Mouse (Mus musculus): Measurements from ENCODE around the gene Csk. TPM values are rescaled to one million over a fixed set of nuclear protein-coding genes. Genes with fewer than 3 reads are reported as not detected.

Gene Csk
- total RNA-seq, 4 experiments from 2014 or later: 18.9 to 32.0 (median 27.7) TPM

DNA sequence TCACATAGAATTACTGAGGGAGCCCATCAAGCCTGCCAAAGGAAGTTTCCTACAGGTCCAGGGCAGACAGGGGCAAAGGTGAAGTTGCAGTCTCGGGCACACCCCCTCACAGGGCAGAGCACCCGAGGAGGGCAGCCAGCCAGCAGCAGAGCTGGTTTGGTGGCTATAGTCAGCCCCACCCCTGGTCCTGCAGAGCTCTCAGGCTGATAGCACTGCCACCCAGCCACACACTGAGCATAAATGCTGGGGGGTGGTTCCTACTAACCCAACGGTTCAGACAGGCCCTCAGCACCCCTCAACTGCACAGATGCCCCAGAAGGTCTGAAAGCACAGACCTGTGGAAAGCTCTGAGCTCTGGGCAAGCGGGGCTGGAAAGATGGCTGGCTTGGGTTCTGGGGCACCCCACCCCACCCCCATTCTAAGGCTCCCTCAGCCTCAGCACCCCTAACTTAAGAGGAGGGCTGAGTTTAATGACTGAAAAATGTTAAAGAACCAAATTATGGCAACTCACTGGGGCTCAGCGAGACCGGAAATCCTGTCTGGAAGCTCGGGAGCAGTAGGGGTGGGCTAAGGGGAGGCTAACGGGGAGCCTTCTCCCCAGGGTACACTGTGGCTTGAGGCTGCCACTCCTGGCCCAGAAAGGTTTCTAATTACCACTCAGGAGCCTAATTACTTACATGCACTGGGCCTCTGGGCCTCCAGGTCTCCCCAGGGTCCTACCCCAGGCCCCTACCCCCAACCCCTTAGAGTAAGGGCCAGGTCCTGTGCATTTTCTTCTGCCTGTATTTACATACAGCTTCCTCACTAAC is 14.6 kb downstream of the Csk start:
- DNase-seq (ENCODE audit: low spot score): no peak

DNA sequence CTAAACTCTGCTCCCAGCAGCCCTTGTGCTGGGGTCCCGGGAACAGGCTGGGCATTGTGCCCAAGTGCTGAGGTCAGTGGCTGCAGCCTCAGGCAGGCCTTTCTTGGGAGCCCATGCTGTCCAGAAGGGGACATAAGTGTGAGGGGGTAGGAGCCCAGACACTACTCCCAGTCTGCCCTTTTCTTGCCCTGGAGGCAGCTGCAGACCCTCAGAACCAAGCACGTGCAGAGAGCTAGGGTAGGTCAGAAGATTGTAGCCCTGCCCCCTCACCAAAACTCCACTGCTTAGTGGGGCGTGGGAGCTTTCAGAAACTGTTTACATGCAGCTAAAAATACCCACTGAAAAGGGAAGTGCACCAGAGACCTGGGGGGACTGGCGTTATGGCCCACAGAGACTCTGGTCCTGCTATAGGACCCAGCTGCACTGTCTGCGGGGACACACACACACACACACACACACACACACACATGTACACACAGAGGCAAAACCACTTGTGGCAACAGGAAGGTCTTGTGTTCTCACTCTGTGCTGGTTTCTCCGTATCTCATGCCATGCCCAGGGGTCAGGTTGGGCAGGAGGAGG is 15.6 kb downstream of the Csk start:
- no peak for DNase-seq (ENCODE audit: low spot score)

DNA sequence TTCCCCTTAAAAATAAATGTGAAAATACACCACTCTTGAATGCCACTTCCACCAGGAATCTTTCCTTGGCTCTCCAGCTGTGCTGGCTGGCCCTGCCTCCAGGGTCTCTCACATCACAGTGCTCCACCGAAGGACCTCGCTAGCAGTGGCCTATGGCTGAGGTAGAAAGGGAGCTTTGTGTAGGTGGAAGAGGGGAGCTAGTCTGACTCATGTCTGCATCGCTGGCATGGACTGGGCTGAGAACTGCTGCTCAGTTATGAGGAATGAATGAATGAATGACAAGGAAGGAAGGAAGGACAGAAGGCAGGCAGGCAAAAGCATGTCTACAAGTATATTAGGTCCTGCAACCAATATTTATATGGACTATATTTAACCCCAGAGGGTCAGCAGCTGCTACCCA is 16.2 kb downstream of the Csk start:
- no peak for DNase-seq (ENCODE audit: low spot score)

DNA sequence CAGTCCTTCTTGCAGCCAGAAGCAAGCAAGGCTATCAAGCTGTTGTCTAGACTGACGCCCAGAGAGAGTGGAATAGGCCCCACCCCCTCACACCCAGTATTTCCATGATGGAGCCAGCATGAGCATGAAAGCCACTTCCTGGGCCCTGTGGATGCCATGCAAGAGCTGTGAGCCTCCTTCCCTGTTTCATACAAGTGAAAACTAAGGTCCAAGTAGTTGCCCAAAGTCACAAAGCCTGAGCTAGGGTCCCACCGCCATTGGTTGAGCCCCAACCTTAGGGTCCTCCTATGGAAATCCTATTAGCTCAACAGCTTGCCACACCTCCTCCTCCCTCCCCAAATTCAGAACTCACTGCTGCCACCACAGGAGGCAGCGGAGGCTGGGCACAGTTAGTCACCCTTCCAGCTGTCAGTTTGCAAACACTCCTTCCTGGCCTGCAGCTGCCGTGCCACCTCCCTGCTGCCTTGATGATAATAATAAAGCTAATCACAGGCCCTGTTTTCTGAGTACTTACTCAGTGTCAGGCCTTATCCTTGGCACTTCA is 19.9 kb downstream of the Csk start:
- DNase-seq (ENCODE audit: low spot score): no peak

DNA sequence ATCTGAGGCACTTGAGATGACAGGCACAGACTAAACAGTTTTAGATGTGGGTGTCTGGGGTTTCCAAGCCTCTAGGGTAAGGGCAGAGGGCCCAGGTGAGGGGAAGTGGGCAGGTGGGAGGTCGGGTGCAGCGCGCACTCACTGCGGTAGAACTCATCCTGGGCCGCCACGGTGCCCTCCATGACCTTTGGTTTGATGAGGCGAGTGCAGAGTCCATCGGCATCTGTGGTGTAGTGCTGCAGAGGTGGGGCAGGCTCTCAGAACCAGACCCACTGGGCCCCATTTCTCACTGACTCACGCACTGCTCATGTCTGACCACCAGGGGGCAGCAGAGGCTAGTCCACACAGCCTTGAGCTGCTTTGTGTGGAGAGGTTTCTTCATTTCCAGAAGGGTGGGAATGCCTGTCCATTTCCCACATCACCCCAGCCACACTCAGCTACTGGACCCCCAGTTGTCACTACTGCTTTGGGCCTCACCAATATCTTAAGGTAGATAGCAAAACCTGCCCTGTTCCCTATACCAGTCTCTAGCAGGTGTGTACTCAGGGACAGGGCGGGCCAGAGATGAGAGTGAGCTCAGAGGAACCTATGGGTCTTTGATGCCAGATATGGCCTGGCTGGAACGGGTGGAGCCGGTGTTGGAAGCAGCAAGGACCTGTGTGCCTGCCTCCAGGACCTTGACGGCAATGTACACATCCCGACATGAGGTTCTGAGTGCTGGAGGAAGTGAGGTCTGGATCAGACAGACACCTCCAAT is 24.1 kb downstream of the Csk start:
- DNase-seq (ENCODE audit: low spot score): peak; percentile 83

DNA sequence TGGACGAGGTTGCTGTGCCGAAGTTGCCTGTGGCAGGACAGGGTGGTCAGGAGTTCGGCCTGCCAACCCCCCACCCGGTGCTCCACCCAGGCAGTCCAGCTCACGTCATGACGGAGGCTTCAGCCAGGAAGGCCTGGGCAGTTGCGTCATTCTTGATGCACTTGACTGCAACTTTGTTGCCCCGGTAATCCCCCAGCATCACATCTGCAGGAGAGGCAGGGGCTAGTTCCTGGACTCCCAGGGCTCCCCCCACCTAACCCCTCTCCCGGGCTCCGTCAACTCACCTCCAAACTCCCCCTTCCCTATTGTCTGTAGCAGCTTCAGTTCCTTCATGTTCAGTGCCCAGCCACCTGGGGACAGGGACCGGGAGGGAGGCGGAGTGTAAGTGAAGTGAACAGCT is 24.7 kb downstream of the Csk start:
- DNase-seq (ENCODE audit: low spot score): no peak

DNA sequence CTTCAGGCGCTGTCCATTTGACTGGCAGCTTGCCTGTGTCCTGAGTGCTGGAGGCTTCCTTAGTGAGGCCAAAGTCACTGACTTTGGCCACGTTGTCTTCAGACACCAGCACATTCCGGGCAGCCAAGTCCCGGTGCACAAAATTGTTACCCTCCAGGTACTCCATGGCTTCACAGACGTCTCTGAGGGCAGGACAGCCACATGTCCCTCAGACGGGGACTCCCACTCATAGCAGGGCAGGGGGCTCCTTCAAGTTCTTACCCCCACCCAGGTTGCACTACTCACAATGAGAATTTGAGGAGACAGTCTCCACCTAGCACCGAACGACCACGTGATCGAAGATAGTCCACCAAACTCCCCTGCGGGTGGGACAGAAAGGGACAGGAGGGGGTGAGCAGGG is 25.5 kb downstream of the Csk start:
- no peak for DNase-seq (ENCODE audit: low spot score)

DNA sequence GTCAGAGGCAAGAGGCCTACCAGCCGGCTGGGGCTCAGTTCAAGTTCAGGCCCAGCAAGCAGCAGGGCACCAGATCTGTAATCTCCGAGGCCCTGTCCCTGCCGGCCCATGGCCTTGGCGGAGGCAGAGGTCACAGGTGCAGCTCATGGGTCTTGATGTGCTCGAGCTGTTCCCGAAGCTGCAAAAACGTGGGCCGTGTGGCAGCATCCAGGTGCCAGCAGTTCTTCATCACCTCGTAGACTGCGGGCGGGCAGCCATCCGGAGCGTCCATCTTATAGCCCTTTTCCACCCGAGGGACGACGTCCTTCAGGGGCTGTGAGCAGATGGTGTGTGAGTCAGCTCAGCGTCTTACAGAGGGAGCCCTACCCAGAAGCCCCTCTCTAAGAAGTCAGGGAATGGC is 26.2 kb downstream of the Csk start:
- DNase-seq (ENCODE audit: low spot score): no peak

DNA sequence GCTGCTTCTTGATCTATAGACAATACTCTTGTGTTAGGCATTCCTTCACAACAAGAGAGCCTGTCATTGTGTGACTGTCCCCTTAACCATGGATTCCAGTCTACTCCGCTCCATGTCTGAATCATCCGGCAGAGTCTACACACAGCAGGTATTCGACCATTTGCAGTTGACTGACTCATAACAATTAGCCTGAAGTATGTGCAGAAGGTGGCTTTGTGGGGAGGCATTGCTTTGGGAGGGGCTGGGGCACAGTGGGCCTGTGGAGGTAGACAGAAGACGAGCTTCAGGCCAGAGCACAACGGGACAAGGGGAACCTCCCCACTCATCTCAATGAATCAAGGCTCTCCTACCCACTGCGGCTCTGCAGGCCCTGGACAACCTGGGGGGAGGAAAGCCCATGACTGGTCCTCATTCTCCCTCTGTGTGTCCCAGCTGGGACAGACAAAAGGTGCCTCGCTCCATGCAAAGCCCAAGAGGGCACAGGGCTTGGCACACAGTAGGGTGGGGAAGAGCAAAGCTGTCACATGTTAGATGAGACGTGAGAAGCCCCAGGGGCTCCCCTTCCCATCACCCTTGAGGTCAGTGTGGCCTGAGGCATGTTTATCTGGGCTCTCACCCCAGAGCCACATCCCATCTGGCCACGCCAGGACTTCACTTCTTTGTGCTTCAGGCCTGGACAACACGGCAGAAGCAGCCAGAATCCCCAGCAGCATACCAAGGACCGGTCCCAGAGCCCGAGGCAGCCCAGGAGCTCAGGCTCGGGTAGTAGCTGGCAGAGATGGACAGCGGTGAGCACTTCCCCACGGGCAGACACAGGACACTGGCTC is 27.5 kb downstream of the Csk start:
- DNase-seq (ENCODE audit: low spot score): no peak

DNA sequence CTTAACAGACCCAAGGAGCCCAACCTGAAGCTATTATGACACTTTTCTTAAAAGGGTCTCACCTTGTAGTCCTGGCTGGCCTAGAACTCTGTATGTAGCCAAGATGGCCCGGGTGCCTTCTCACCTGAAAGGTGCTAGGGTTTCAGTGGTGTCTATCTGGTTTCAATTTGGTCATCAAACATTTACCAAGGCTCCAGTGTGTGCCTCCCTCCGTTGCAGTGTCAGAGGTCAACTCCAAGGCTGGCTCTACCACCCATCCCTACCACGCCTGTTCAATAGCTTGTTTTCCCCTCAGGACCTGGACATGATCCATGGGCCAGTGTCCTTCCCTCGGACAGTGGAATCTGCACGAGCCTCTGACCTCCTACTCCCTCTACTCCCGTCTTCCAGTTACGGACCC is 29.1 kb downstream of the Csk start:
- DNase-seq (ENCODE audit: low spot score): no peak

DNA sequence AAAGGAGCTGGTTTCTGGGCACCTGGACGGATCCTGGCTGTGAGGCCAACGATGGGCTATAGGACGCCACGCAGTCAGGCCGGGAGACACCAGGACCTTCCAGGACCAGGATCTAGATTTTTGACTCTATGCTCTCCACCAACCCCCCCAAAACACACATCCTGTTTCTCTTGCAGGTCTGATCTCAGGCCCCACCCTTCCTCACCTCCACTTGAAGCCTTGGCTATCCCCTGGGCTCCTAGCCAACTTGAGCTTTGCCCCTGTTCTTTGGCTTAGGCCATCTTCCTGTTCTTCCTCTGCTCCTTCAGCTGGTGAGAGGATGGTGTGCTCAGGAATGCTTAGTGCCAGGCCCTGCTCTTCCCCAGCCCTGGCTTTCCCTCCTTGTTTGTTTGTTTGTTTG is 32.8 kb downstream of the Csk start, which contains the start of gene Lman1l:
Gene Lman1l, minus strand, starts transcription at position 101 of the 400 bp plus-strand sequence.
- DNase-seq (ENCODE audit: low spot score): no peak

DNA sequence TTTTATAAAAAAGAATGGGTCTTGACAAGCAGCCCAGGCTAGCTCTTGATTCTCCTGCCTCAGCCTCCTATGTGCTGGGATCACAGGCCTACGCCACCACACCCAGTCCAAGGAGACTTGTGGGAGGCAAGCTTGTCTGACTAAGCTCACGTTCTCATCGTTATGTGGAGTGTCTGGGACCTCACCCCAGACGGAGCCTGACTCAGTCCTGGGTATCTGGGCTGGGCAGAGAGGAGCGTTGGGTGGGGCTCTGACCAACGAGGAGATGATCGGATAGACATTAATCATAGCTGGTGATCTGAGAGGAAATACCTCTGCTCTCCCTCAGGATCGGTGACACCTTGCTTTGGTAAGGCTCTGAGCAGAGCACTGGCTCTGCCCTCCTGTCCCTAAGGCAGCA is 34.6 kb downstream of the Csk start:
- DNase-seq (ENCODE audit: low spot score): no peak

DNA sequence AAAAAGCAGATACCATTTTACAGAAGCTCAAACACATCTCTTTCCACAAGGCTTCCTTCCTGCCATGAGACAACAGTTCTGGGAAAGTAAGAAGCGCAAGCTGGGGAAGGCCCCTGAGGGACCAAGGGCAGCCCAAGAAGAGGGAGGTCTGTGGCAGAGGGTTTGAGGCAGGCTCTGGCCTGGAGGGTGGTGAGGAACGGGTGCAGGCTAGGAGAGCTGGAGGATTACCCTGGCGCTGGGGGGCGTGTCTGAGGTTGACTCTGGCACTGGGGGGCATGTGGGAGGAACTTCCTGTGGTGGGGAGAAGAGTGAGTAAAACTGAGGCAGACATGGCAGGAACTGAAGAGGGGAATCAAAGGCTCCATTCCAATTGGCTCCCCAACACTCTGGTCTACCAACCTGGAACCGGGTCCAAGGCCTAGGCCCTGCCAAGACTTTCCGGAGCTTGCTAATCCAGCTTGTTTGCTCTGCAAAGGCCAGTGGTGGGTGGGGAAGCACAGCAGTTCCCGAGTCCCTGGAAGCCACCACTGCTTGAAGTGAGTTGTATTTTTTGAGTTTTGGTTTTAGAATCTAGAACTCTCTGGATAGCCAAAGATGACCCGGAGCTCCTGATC is 35.8 kb downstream of the Csk start:
- DNase-seq (ENCODE audit: low spot score): no peak

DNA sequence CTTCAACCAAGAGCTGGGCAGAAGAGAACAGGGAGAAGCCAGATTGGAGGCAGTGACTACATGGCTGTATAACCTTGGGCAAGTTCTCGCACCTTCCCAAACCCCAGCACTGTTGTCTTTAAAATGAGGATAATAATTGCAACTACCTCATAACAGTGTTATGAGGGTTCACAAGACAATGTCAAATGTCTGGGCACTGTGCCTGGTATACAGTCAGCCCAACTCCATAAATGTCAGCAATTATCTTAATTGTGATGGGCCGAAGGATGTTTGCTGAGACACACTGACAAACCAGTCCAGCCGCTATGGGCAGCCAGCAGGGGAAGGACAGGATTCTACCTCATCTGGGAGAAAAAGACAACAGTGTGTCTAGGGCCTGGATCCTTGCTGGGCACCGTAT is 38.6 kb downstream of the Csk start:
- DNase-seq (ENCODE audit: low spot score): no peak

DNA sequence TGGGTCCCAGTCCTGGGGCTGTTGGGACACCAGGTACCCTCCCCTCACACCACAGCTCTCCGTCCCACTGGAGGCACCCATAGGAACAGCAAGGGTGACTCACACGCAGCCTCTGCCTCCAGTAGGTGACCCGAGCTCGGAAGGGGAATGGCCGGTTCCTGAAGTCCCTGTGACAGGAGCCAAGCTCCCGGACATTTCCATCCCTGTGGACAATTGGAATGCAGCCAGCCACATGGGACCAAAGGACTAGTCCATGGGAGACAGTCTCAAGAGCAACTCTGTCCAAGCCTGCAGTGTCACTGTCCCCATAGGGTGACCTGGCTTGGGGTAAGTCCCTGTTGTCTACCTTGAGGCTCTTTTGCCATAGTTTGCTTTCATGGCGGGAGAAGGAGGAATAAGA is 39.5 kb downstream of the Csk start:
- no peak for DNase-seq (ENCODE audit: low spot score)

DNA sequence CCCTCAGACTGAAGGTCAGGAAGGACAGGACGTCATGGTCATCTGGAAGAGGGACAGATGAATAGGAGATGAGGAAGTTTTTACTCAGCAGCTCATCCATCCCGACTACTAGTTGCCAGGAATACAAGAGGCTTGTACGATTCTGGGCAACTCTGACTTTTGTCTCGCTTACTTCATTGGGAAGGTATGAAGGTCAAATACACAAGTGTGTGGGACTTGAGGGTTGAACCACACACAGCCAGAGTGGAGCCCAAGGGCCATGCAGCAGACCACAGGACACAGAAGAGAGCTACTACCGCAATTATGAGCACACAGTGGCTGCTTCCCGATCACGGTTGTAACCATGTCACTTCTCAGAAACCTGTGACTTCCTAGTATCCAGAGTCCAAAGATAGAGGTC is 40.8 kb downstream of the Csk start:
- no peak for DNase-seq (ENCODE audit: low spot score)

DNA sequence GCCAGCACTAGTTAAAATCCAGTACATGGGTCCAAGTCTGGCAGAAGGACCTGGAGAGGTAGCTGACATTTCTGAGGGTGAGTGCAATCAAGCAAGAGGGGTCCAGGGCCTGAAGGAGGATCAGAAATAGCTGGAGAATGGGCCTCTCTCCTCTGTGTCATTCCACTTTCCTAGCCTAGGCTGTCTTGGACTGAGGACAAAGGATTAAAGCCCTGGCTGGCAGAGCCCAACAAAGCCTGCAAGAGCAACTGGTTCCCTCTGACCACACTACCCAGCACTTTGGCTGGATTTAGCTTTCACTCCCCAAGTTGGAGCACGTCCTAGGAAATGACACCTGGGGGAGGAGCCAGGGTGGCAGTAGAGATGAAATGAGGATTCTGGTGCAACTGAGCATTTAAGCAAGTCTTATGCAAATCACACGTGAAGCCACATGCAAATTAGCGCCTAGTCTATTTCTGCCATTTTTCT is 43.0 kb downstream of the Csk start:
- no peak for DNase-seq (ENCODE audit: low spot score)

DNA sequence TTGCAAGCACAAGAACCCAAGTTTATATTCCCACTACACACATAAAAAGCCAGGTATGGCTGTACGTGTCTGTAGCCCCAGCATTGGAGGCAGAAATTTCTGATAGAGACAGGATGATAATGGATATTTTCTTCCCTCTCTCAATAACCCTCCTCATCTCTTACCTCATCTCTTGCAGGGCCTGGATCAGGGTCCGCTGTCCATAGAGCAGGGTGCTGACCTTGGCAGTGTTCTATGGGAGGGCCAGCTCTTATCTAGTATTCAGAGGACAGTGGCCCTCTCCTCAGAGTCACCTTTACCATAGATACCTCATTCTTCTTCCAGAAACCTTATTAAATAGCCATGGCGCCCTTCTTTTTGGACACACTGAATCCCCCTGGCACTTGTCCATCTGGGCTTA is 43.6 kb downstream of the Csk start:
- no peak for DNase-seq (ENCODE audit: low spot score)

DNA sequence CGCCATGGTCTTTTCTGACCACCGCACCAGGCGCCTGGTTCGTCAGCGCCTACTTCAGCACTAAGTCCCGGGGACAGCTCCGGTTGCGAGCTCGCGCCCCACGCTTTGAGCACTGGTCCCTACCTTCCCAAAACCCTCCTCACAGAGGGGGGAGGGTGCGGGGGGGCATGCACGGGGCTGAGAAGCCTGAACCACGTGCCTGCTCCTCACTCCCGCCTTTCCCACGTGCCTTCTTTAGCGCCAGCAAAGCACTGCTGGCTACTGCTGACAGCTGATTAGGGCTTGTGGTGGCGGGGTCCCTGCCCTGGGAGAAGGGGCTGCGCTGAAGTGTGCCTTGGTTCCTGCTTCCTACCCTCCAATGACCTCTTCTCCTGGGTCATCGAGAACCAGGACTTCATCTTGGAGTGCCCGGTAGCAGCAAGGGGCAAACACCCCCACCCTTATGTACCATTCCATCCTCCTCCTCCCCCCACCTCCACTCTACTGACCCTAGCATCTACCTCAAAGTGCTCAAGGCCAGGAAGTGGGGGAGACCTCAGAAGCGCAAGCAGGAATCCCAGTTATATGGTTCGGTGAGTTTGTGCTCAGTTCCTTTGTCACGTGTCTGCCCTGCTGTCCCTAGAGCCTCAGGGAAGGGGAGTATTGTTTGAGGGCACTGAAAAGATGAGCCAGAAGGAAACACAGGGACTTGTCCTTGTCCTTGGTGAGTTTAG is 47.1 kb downstream of the Csk start, which contains the start of gene Cplx3:
Gene Cplx3, minus strand, starts transcription at position 143 of the 713 bp plus-strand sequence.
- DNase-seq (ENCODE audit: low spot score): no peak

DNA sequence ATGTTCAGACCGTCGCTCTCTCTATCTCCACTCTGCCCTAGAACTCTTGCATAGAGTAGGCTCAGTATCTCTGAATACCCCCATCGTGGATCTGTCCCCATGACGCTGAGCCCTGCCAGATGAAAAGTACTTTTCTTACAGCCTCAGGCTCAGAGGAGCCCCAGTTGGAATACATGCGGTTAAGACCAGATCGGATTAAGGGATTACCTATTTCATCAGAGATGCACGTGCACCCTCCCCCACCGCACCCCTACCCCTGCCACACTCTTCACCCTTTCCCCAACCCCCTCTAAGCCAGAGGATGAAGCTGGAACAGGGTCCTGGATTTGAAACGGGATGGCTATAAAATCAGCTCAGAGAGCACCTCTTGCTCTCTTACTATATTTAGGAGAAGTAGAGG is 47.9 kb downstream of the Csk start:
- no peak for DNase-seq (ENCODE audit: low spot score)

Measured in heart, adult 8-10 months (tissue).